Mouse (Mus musculus) neural tube, embryonic 12.5 days (tissue): ENCODE measurements around the gene Lcp1. TPM values are rescaled to one million over a fixed set of nuclear protein-coding genes. Genes with fewer than 3 reads are reported as not detected.

Source experiments
- ATAC-seq: fragments of 200-750 bp; cut with Nextera tagmentation; 2 replicates; pipeline ENCODE4 v1.8.0; 2017; ENCODE audit warnings: low read depth, mild to moderate bottlenecking, moderate TSS enrichment, moderate library complexity; ENCODE audit not compliant: low FRiP score
- H3K27ac ChIP-seq: fragments of 300-500 bp; sonication (generic); 2 replicates; pipeline ENCODE4 v1.5.1; 2016
- H3K27me3 ChIP-seq: fragments of 300-500 bp; sonication (generic); replicated peaks from 2 replicates; pipeline ENCODE4 v1.6.1; 2016; ENCODE audit warnings: mild to moderate bottlenecking
- H3K36me3 ChIP-seq: fragments of 300-500 bp; sonication (generic); 2 replicates; pipeline ENCODE4 v1.6.1; 2016; ENCODE audit warnings: mild to moderate bottlenecking
- H3K4me1 ChIP-seq: fragments of 300-500 bp; sonication (generic); 2 replicates; pipeline ENCODE4 v1.6.1; 2016
- H3K4me2 ChIP-seq: fragments of 300-500 bp; sonication (generic); replicated peaks from 2 replicates; pipeline ENCODE4 v1.6.1; 2016; ENCODE audit warnings: mild to moderate bottlenecking
- H3K4me3 ChIP-seq: fragments of 300-500 bp; sonication (generic); 2 replicates; pipeline ENCODE4 v1.5.1; 2016
- H3K9ac ChIP-seq: fragments of 300-500 bp; sonication (generic); 2 replicates; pipeline ENCODE4 v1.6.1; 2016; ENCODE audit warnings: mild to moderate bottlenecking
- H3K9me3 ChIP-seq: fragments of 300-500 bp; sonication (generic); 2 replicates; pipeline ENCODE4 v1.6.1; 2016; ENCODE audit warnings: mild to moderate bottlenecking
- WGBS: fragments of 180-500 bp; shearing (Covaris S2); methylation state at CpG from one replicate; pipeline ENCODE4 v1.1.7; 2016; 5-methylcytosine and 5-hydroxymethylcytosine counted together
- polyA plus RNA-seq: library from polyadenylated mRNA; unstranded; fragments of >200 nt; fragmentation: Nextera tagmentation; extraction: Ambion mirVana; gene quantifications from 2 replicates; pipeline ENCODE4 v1.2.1, GENCODE M21; 2016

The Lcp1 gene
- polyA plus RNA-seq, 1 experiment from 2014 or later = 27.1 TPM

DNA sequence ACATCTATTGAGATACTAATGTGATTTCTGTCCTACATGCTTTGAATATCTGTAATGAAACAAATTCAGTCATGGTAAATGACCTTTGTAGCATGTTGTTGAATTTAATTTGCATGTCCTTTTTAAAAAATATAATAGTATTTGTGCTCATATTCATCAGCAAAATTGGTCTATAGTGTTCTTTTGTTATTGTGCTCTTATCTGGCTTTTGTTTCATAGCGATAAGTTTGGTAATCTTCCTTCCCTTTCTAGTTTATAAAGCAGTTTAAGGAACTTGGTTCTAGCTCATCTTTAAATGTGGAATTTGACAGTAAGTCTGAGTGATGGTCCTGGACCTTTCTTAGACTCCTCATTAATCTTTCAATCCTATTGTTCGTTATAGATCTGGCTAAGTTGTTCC is 28.5 kb downstream of the Lcp1 start:
- no peaks in the 10 kb centered on the region for H3K36me3 ChIP-seq
- H3K27me3 ChIP-seq = no peaks in the 10 kb centered on the region
- H3K4me1 ChIP-seq = no peaks in the 10 kb centered on the region
- no peak overlapping the region for H3K27ac ChIP-seq
- ATAC-seq = no peak
- H3K9me3 ChIP-seq = no peaks in the 10 kb centered on the region
- no peak overlapping the region for H3K4me3 ChIP-seq
- WGBS = 94% methylated on average over 2 of the region's 2 CpGs
- no peak overlapping the region for H3K9ac ChIP-seq
- H3K4me2 ChIP-seq = no peak overlapping the region

DNA sequence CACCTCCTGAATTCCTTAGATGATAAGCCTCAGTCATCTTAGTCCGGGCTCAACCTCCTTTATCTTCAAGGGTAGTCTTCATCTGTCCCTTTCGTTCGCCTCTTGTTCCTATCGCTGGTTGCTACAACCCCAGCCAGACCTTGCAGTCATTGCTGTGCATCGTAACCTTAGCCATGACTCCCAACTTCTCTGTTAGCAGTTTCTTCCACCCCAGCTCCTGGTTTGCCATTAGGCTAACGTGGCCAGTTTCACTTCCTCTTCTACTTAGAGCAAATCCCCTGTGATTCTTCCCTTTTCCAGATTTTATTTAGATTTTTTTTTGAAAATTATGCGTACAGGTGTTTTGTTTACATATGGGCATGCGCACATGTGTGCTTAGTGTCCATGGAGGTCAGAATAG is 33.0 kb downstream of the Lcp1 start:
- 91% methylated on average over 8 of the region's 8 CpGs for WGBS
- Histone ChIP-seq H3K4me2 (no peak overlapping the region), H3K9ac (no peak overlapping the region), H3K4me3 (no peak overlapping the region), H3K27ac (no peak overlapping the region), H3K4me1 (no peaks in the 10 kb centered on the region), H3K36me3 (no peaks in the 10 kb centered on the region), H3K27me3 (no peaks in the 10 kb centered on the region), H3K9me3 (no peaks in the 10 kb centered on the region)
- no peak for ATAC-seq

DNA sequence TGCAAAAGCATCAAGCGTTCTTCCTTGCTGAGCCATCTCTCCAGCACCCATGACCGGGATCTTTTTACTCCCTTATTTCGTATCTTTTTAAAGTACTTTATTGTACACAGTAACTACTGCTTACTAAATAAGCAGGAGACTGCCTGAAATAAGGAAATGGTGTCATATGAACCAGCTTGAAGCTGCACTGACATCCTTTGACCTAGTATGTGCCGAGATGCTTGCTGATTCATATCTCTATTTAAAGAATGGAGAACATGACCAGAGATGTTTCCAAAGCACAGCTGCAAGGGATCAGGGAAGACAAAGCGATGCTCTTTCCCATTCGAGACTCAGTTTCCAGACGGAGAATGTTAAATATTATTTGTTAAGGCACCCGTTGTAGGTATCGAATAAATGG is 33.4 kb downstream of the Lcp1 start:
- no peak overlapping the region for H3K4me3 ChIP-seq
- 94% methylated on average over 9 of the region's 9 CpGs for WGBS
- H3K9ac ChIP-seq = no peak overlapping the region
- H3K27me3 ChIP-seq = no peaks in the 10 kb centered on the region
- no peak overlapping the region for H3K27ac ChIP-seq
- no peaks in the 10 kb centered on the region for H3K9me3 ChIP-seq
- H3K4me1 ChIP-seq = no peaks in the 10 kb centered on the region
- H3K36me3 ChIP-seq = no peaks in the 10 kb centered on the region
- no peak for ATAC-seq
- no peak overlapping the region for H3K4me2 ChIP-seq

DNA sequence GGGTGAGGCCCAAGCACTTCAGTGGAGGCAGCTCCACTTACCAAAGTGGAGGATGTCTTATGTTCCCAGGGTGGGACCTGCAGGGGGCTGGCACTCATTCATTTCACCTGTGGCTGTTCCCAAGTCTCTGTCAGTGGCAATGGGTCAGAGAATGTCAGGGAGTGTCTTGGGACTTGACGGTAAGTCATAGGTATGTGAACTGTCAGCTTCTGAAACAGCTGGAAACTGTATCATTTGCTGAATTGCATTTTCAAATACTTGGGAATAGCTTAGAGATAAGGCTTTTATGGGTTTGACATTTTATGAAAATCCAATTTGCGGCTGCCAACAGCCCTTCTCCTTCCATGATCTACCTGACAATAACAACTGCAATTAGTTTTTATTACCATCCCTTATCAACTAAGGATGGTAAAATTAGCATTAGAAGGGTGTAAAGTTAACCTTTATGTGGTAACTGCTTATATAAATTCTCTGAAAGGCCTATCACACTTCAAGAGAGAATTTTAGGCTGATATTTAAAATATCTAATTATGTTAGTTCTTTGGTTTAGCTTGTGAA is 34.8 kb downstream of the Lcp1 start:
- Histone ChIP-seq H3K27ac (no peak overlapping the region), H3K4me1 (no peaks in the 10 kb centered on the region), H3K27me3 (no peaks in the 10 kb centered on the region), H3K4me3 (no peak overlapping the region), H3K4me2 (no peak overlapping the region), H3K9me3 (no peaks in the 10 kb centered on the region), H3K36me3 (no peaks in the 10 kb centered on the region), H3K9ac (no peak overlapping the region)
- no peak for ATAC-seq
- 70% methylated on average over 2 of the region's 2 CpGs for WGBS

DNA sequence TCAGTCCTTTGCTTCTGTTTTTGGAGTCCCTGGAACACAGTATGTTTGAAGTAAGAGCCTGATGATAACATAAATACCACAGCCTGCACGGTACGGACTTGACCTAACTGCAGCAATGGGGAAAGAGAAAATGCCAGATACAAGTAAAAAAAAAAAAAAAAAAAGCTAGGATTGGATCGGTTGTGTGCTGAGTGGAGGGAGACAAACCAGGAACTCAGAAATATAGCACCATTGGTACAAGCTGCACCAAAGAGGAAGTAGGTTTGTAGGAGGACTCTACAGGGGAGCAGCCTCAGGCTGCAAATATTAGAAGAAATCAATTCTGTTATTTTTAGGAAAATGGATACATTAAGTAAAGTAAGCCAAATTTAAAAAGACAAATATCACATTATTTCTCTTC is 37.6 kb downstream of the Lcp1 start:
- no peaks in the 10 kb centered on the region for H3K4me1 ChIP-seq
- no peak overlapping the region for H3K9ac ChIP-seq
- ATAC-seq = no peak
- H3K27ac ChIP-seq = no peak overlapping the region
- no peaks in the 10 kb centered on the region for H3K36me3 ChIP-seq
- H3K4me2 ChIP-seq = no peak overlapping the region
- 93% methylated on average over 3 of the region's 3 CpGs for WGBS
- H3K4me3 ChIP-seq = no peak overlapping the region
- H3K9me3 ChIP-seq = no peaks in the 10 kb centered on the region
- no peaks in the 10 kb centered on the region for H3K27me3 ChIP-seq

DNA sequence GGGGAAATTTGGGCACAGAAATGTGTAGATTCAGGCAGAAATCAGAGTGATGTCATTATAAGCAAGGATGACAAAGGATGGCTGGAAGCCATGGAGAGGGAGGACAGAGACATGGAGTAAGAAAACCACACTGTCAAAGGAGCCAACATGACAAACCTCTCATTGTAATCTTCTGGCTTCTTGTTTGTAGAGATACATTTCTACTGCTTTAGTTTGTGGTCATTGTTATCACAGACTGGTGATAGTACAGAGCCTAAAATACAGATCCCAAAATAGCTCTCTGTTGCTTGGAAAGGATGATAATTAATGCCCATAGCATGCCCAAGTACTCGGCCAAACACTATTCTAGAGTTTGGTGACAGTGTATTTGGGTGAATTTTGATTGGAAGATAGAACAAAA is 39.6 kb downstream of the Lcp1 start:
- Histone ChIP-seq H3K4me3 (no peak overlapping the region), H3K36me3 (no peaks in the 10 kb centered on the region), H3K27ac (no peak overlapping the region), H3K4me1 (no peaks in the 10 kb centered on the region), H3K27me3 (no peaks in the 10 kb centered on the region), H3K9ac (no peak overlapping the region), H3K4me2 (no peak overlapping the region), H3K9me3 (no peaks in the 10 kb centered on the region)
- ATAC-seq = no peak
- 85% methylated on average over 1 of the region's 1 CpGs for WGBS

DNA sequence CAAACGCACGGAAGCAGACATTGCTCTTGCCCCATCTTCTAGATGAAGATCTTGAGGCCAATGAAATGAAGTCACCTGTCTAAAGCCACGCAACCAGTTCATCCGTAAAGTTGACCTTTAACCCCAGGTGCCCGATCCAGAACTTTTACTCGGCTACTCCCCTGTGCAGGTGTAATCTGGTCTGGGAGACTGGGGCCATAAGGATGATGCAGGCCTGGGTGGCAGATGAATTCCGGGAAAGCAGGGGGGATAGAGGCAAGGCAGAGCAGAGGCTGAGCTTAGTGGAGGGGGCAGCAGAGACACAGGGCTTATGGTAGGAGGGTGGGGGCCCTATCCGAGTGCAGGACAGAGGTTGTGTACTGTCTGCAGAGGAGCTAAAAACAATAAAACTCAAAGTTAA is 43.4 kb downstream of the Lcp1 start:
- no peak for ATAC-seq
- no peak overlapping the region for H3K4me3 ChIP-seq
- H3K9me3 ChIP-seq = no peaks in the 10 kb centered on the region
- no peaks in the 10 kb centered on the region for H3K4me1 ChIP-seq
- H3K9ac ChIP-seq = no peak overlapping the region
- WGBS = 89% methylated on average over 8 of the region's 8 CpGs
- no peaks in the 10 kb centered on the region for H3K27me3 ChIP-seq
- H3K4me2 ChIP-seq = no peak overlapping the region
- no peaks in the 10 kb centered on the region for H3K36me3 ChIP-seq
- no peak overlapping the region for H3K27ac ChIP-seq

DNA sequence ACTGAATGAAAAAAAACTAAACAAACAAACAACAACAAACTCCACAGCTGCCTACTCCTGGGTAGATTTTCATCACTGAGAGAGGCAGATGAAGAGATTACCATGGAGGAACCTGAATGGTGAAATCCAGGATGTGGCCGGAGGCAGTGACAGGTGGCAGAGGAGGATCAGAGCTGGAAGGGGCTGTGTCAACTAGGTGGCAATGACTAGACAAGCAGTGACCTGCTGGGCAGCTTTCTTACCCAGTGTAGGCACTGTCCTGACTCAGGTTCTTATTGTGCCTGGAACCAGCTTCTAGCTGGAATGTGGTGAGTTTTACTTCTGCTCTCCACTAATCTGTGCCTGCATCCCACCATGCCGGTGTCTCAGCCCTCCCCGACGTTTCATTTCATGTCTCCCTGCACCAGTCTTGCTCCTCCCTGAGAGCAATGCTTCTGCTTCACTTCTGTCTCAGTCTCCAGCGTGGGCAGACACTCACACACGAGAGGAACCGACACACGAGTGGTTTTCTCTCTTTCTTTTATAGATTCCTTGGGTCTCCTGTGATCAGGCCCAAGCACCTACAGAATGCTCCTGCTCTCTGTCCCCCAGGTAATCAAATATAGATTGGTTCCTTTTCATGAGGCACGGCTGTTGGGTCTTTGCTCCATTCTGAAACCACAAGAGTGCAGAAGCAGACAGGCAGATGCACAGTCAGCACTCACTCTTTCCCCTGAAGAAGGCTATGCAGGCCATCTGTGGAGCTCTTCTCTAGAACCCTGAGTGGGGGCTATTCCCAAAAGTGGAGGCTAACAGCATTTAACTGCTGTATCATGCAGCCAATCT is 44.0 kb downstream of the Lcp1 start:
- H3K9me3 ChIP-seq = no peaks in the 10 kb centered on the region
- no peak overlapping the region for H3K9ac ChIP-seq
- H3K36me3 ChIP-seq = no peaks in the 10 kb centered on the region
- H3K4me1 ChIP-seq = no peaks in the 10 kb centered on the region
- no peak overlapping the region for H3K4me2 ChIP-seq
- WGBS = 87% methylated on average over 9 of the region's 9 CpGs
- no peaks in the 10 kb centered on the region for H3K27me3 ChIP-seq
- H3K27ac ChIP-seq = no peak overlapping the region
- no peak for ATAC-seq
- H3K4me3 ChIP-seq = no peak overlapping the region

DNA sequence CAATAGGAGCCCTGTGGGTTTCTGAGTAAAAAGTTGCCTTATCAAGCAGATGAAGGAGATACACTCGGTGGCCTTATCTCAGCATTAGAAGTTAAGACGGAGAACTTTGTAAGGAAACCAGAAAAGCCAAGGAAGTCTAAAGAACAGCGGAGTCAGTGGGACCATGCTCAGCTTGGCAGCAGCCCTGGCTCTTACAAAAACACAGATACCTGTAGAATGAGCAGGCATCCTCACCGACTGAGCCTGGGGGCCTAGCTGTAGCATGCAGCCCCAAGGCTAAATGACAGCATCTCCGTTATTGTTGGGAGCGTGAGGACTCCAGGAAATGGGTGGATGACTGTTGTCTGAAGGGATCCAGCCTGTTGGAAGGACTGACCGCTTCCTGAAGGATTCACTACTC is 44.9 kb downstream of the Lcp1 start:
- ATAC-seq = no peak
- no peaks in the 10 kb centered on the region for H3K27me3 ChIP-seq
- no peak overlapping the region for H3K4me3 ChIP-seq
- H3K27ac ChIP-seq = no peak overlapping the region
- H3K9me3 ChIP-seq = no peaks in the 10 kb centered on the region
- H3K9ac ChIP-seq = no peak overlapping the region
- WGBS = 89% methylated on average over 7 of the region's 7 CpGs
- no peak overlapping the region for H3K4me2 ChIP-seq
- H3K4me1 ChIP-seq = no peaks in the 10 kb centered on the region
- no peaks in the 10 kb centered on the region for H3K36me3 ChIP-seq

DNA sequence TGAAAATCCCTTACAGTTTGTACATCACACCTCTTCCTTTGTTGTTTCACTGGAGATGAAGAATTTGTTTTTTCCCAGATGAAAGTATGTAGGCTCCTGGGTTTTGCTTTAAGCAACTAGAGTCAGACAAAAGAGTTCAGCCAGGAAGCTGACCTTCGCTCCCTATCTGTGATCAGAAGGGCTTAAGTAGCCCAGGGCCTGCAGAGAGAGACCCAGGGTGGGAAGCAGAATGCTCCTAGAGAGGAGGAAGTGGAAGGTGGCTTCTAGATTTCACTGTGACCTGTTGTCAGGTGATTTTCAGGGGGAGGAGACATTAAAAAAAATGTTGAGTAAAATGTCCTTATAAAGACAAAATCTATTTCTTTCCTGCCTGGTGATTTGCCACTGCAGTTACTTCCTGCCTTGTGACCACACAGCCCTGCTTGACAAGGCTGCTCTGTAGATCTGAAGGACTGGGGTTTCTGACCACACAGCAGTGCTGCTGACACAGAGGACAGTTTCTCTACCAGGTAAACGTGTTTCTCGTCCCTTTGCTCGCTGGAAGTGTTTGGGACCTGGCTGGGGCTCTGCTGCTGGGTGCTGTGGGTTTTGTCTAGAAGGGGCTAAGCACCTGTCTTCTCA is 45.6 kb downstream of the Lcp1 start:
- ATAC-seq = no peak
- WGBS = 74% methylated on average over 4 of the region's 4 CpGs
- no peak overlapping the region for H3K27ac ChIP-seq
- no peaks in the 10 kb centered on the region for H3K36me3 ChIP-seq
- no peak overlapping the region for H3K4me2 ChIP-seq
- no peak overlapping the region for H3K4me3 ChIP-seq
- no peaks in the 10 kb centered on the region for H3K4me1 ChIP-seq
- no peak overlapping the region for H3K9ac ChIP-seq
- no peaks in the 10 kb centered on the region for H3K27me3 ChIP-seq
- no peaks in the 10 kb centered on the region for H3K9me3 ChIP-seq

DNA sequence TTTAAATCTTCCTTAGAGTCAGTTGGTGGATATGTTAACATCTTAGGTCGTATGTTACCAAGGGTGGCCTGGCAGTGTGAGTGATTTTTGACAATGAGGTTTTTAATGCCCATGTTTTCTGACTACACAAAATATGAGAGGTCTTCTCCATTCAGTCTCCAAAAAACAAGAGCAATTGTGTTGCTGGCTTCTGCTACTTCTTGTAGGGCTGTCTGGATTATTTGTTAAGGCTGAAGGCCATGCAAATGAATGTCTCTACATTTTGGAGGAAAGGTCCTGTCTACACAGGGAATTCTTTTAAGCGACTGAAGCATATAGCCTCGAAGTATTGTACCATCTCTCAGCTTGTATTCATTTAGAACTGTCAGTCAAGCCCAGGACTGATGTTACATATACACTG is 46.5 kb downstream of the Lcp1 start:
- no peaks in the 10 kb centered on the region for H3K9me3 ChIP-seq
- H3K9ac ChIP-seq = no peak overlapping the region
- no peak overlapping the region for H3K27ac ChIP-seq
- H3K36me3 ChIP-seq = no peaks in the 10 kb centered on the region
- H3K27me3 ChIP-seq = no peaks in the 10 kb centered on the region
- H3K4me2 ChIP-seq = no peak overlapping the region
- WGBS = 86% methylated on average over 3 of the region's 3 CpGs
- no peak for ATAC-seq
- H3K4me3 ChIP-seq = no peak overlapping the region
- H3K4me1 ChIP-seq = no peaks in the 10 kb centered on the region

DNA sequence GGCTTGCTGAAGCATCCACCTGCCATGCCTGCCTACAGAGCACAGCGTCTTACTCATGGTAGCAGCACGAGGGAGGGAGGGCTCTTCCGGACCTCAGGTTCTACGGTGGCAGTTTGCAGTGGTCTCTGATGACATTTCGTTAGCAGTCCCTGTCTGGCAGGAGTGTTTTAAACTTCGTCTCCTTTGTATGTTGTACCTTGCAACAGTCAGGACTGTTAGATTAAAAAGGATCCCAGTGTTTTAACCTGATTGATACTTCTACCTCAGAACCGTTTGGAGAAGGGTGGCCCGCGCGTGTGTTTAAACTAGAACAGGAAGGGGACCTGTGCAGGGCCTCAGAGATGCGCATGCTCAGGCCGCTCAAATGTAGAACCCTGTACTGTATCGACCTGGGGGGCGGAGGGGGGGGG is 47.5 kb downstream of the Lcp1 start:
- no peak overlapping the region for H3K27ac ChIP-seq
- no peak for ATAC-seq
- H3K4me1 ChIP-seq = no peaks in the 10 kb centered on the region
- H3K4me3 ChIP-seq = no peak overlapping the region
- 83% methylated on average over 14 of the region's 14 CpGs for WGBS
- H3K27me3 ChIP-seq = no peaks in the 10 kb centered on the region
- H3K9ac ChIP-seq = no peak overlapping the region
- H3K9me3 ChIP-seq = no peaks in the 10 kb centered on the region
- H3K36me3 ChIP-seq = no peaks in the 10 kb centered on the region
- H3K4me2 ChIP-seq = no peak overlapping the region

DNA sequence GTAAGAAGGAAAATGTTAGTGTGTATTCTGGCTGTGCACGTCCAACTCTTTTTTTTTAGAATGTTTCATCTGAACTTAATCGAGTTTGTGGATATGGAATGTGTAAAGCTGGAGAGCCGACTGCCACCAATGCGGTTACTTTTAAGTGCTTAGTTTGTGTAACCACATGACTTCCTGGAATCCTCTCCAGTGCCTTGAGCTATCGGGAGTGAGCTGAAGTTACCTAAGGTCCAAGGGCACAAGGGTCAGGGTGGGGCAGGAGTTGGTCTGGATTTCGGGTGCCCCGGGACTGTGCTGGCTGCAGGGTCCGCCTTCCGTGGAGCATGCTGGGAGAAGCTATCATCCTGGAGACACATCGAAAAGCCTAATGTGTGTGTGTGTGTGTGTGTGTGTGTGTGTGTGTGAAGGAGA is 47.9 kb downstream of the Lcp1 start:
- no peak overlapping the region for H3K27ac ChIP-seq
- H3K4me3 ChIP-seq = no peak overlapping the region
- 93% methylated on average over 10 of the region's 10 CpGs for WGBS
- no peaks in the 10 kb centered on the region for H3K4me1 ChIP-seq
- no peaks in the 10 kb centered on the region for H3K36me3 ChIP-seq
- ATAC-seq = no peak
- H3K4me2 ChIP-seq = no peak overlapping the region
- no peak overlapping the region for H3K9ac ChIP-seq
- no peaks in the 10 kb centered on the region for H3K27me3 ChIP-seq
- no peaks in the 10 kb centered on the region for H3K9me3 ChIP-seq
